Comparison of ENCODE assay signal across 10 mouse cellular contexts in genomic region chr11:32009961-32010662, GRCm38 (mm10). TPM values are rescaled to one million over a fixed set of nuclear protein-coding genes. Genes with fewer than 3 reads are reported as not detected.
DNase-seq lines count a peak whose midpoint lies in the region; ATAC-seq lines count a peak whose summit lies in the region.
"Had no signal": no experiment of that assay in that cellular context is flagged by ENCODE, and none has a peak within 500 bp of the region (broad histone marks: within the 10 kb centered on the region; RNA-seq: fewer than 3 reads in every experiment).

No protein-coding gene starts in this region.

- peaks cover 53% of the 10 kb centered on the region for H3K36me3 ChIP-seq in hindbrain, embryonic 13.5 days
- H3K36me3 ChIP-seq in midbrain, embryonic 15.5 days (replicated peaks): peaks cover 25% of the 10 kb centered on the region
- H3K36me3 ChIP-seq: limb, embryonic 15.5 days had no signal

- H3K4me3 ChIP-seq in hindbrain, embryonic 13.5 days: peak overlapping the region; percentile 11; the same call in 1 of the 2 replicates
- H3K4me3 ChIP-seq in midbrain, embryonic 15.5 days: no peak overlapping the region
- H3K4me3 ChIP-seq: limb, embryonic 15.5 days had no signal

- 7% methylated on average over 13 of the region's 13 CpGs for WGBS in hindbrain, embryonic 13.5 days
- 3% methylated on average over 13 of the region's 13 CpGs for WGBS in midbrain, embryonic 15.5 days

- no peaks in the 10 kb centered on the region for H3K27me3 ChIP-seq in hindbrain, embryonic 13.5 days
- no peaks in the 10 kb centered on the region for H3K27me3 ChIP-seq in midbrain, embryonic 15.5 days (replicated peaks)
- H3K27me3 ChIP-seq: limb, embryonic 15.5 days had no signal

- H3K27ac ChIP-seq in hindbrain, embryonic 13.5 days: peak overlapping the region; percentile 84
- peak overlapping the region; percentile 81 for H3K27ac ChIP-seq in midbrain, embryonic 15.5 days
- H3K27ac ChIP-seq: limb, embryonic 15.5 days had no signal

- H3K4me2 ChIP-seq in hindbrain, embryonic 13.5 days: peak overlapping the region; percentile 39
- peak overlapping the region; percentile 40 for H3K4me2 ChIP-seq in midbrain, embryonic 15.5 days
- H3K4me2 ChIP-seq: limb, embryonic 15.5 days had no signal

- H3K4me1 ChIP-seq in hindbrain, embryonic 13.5 days (replicated peaks): peaks cover 69% of the 10 kb centered on the region
- H3K4me1 ChIP-seq in midbrain, embryonic 15.5 days: peaks cover 72% of the 10 kb centered on the region

- DNase-seq in adrenal gland, postnatal 36 days: peak; percentile 10 to 17
- no peak for DNase-seq in adrenal gland, postnatal 4 days (ENCODE audit: low spot score in 2 of 2)
- peak; percentile 56 for DNase-seq in 3134 (ENCODE audit: extremely low read depth, insufficient read length, low spot score)
- DNase-seq in cerebellum, postnatal 14 days: peak; percentile 55 to 70
- DNase-seq in c-Kit-positive CD71-positive TER-119-positive erythroid progenitor cells, embryonic 14.5 days (ENCODE audit: low spot score): no peak

- peak overlapping the region; percentile 60 for H3K9ac ChIP-seq in hindbrain, embryonic 13.5 days
- peak overlapping the region; percentile 18; the same call in 1 of the 2 replicates for H3K9ac ChIP-seq in midbrain, embryonic 15.5 days
- H3K9ac ChIP-seq: limb, embryonic 15.5 days had no signal

- H3K9me3 ChIP-seq in hindbrain, embryonic 13.5 days: 0 out of 2 replicates have a peak, but pooled peaks cover 8% of the 10 kb centered on the region
- H3K9me3 ChIP-seq in midbrain, embryonic 15.5 days: no peaks in the 10 kb centered on the region; the same call in 1 of the 2 replicates
- H3K9me3 ChIP-seq: limb, embryonic 15.5 days had no signal

- ATAC-seq in hindbrain, embryonic 13.5 days (ENCODE audit: low FRiP score): peak; percentile 77
- ATAC-seq in midbrain, embryonic 15.5 days (replicated peaks): peak; percentile 71
- no peak for ATAC-seq in granulocyte monocyte progenitor cell, adult 5-6 weeks (replicated peaks; ENCODE audit: poor library complexity, severe bottlenecking)

RNA-seq across cellular contexts. Expression of gene Nsg2, which starts 9.8 kb away (rescaled TPM):
- total RNA-seq in adrenal gland, postnatal 36 days (2021): 10 to 100 TPM; 24.3 to 26.1 TPM
- 10 to 100 TPM; 58.2 to 64.7 TPM for total RNA-seq in adrenal gland, postnatal 4 days (2021)
- 451 and 461 TPM in 2 replicates for polyA plus RNA-seq in hindbrain, embryonic 13.5 days (2015; fragmentation: Nextera tagmentation; extraction: Ambion mirVana)
- 653 and 655 TPM in 2 replicates for polyA plus RNA-seq in midbrain, embryonic 15.5 days (2015; fragmentation: Nextera tagmentation; extraction: Ambion mirVana)
- not detected in 2 replicates for total RNA-seq in granulocyte monocyte progenitor cell, adult 5-6 weeks (2014; fragmentation: Nextera tagmentation)
- not detected in 2 replicates for total RNA-seq in granulocyte monocyte progenitor cell, adult 5-6 weeks (2017)
- polyA plus RNA-seq: C2C12 had no signal

RNA-seq across cellular contexts. Expression of gene 4930524B15Rik, which starts 44.7 kb away (rescaled TPM):
- not detected for total RNA-seq in adrenal gland, postnatal 36 days (2021)
- not detected for total RNA-seq in adrenal gland, postnatal 4 days (2021)
- polyA plus RNA-seq in hindbrain, embryonic 13.5 days (2015; fragmentation: Nextera tagmentation; extraction: Ambion mirVana): 0.16 and 0.22 TPM in 2 replicates
- 0.19 and 0.32 TPM in 2 replicates for polyA plus RNA-seq in midbrain, embryonic 15.5 days (2015; fragmentation: Nextera tagmentation; extraction: Ambion mirVana)
- not detected in 2 replicates for total RNA-seq in granulocyte monocyte progenitor cell, adult 5-6 weeks (2014; fragmentation: Nextera tagmentation)
- total RNA-seq in granulocyte monocyte progenitor cell, adult 5-6 weeks (2017): not detected in 2 replicates
- polyA plus RNA-seq: C2C12; limb, embryonic 15.5 days had no signal

Comparison
In these comparisons a context has a peak if more than half of its experiments do, and no peak if none do; other contexts are left out.
1. DNase-seq: peak in adrenal gland, postnatal 36 days (2 of 2), 3134 (single experiment) and cerebellum, postnatal 14 days (2 of 2); none in adrenal gland, postnatal 4 days (0 of 2) and c-Kit-positive CD71-positive TER-119-positive erythroid progenitor cells, embryonic 14.5 days (single experiment).
2. RNA of gene Nsg2, which starts 9.8 kb away (total RNA-seq): 58.2 to 64.7 TPM in adrenal gland, postnatal 4 days and 24.3 to 26.1 TPM in adrenal gland, postnatal 36 days; not detected in granulocyte monocyte progenitor cell, adult 5-6 weeks; every median in the first group is over 10 times any median in the second.